ENCODE assay signal across 8 mouse cellular contexts in genomic region chr17:87521622-87522151, GRCm38 (mm10).
DNase-seq lines count a peak whose midpoint lies in the region; ATAC-seq and TF ChIP-seq lines count a peak whose summit lies in the region.

No protein-coding gene starts in this region.

- no peak overlapping the region for H3K27ac ChIP-seq in lung, embryonic 16.5 days (ENCODE audit: low read length)
- H3K27ac ChIP-seq in hindbrain, embryonic 14.5 days = peak overlapping the region; percentile 71
- H3K27ac ChIP-seq in stomach, embryonic 15.5 days = peak overlapping the region; percentile 37; the same call in 1 of the 2 replicates

- ATAC-seq in lung, embryonic 16.5 days (ENCODE audit: low read depth) = peak; percentile 36; the same call in 1 of the 2 replicates
- ATAC-seq in hindbrain, embryonic 14.5 days (ENCODE audit: low FRiP score) = 0 out of 2 replicates have a peak, but pooled peaks have one; percentile 35
- ATAC-seq in stomach, embryonic 15.5 days (ENCODE audit: insufficient read depth, low FRiP score, low read depth) = no peak; the same call in 1 of the 2 replicates
- no peak for ATAC-seq in megakaryocyte, adult 5-6 weeks (ENCODE audit: poor library complexity, severe bottlenecking)

- no peak for TF ChIP-seq CTCF in lung, adult 2 months (IDR thresholded peaks at IDR 0.05; ENCODE audit: insufficient read depth, low read length)

- H3K27me3 ChIP-seq in lung, embryonic 16.5 days (ENCODE audit: control insufficient read depth, insufficient read depth, low read depth, low read length) = no peaks in the 10 kb centered on the region
- H3K27me3 ChIP-seq in hindbrain, embryonic 14.5 days (ENCODE audit: control insufficient read depth, insufficient read depth, low read length) = no peaks in the 10 kb centered on the region
- H3K27me3 ChIP-seq in stomach, embryonic 15.5 days (replicated peaks) = no peaks in the 10 kb centered on the region

- no peak for TF ChIP-seq POLR2A in lung, adult 2 months (IDR thresholded peaks at IDR 0.05; ENCODE audit: borderline replicate concordance, extremely low read depth, low read depth, low read length)

- no peaks in the 10 kb centered on the region for H3K9me3 ChIP-seq in lung, embryonic 16.5 days (ENCODE audit: control insufficient read depth, low read length)
- H3K9me3 ChIP-seq in hindbrain, embryonic 14.5 days (ENCODE audit: control insufficient read depth, low read length) = no peaks in the 10 kb centered on the region
- no peaks in the 10 kb centered on the region for H3K9me3 ChIP-seq in stomach, embryonic 15.5 days

- H3K4me1 ChIP-seq in lung, embryonic 16.5 days (replicated peaks; ENCODE audit: control insufficient read depth, insufficient read depth, low read length) = peaks cover 22% of the 10 kb centered on the region
- peaks cover 3% of the 10 kb centered on the region; the same call in 1 of the 2 replicates for H3K4me1 ChIP-seq in lung, adult 2 months (ENCODE audit: control insufficient read depth, insufficient read depth, low read length)
- peaks cover 21% of the 10 kb centered on the region for H3K4me1 ChIP-seq in hindbrain, embryonic 14.5 days (replicated peaks; ENCODE audit: control insufficient read depth, insufficient read depth, low read length)
- H3K4me1 ChIP-seq in stomach, embryonic 15.5 days = peaks cover 20% of the 10 kb centered on the region; the same call in 1 of the 2 replicates

- 38% methylated on average over 10 of the region's 10 CpGs for WGBS in lung, embryonic 16.5 days
- 69% methylated on average over 10 of the region's 10 CpGs for WGBS in lung, adult 2 months
- WGBS in hindbrain, embryonic 14.5 days = 21% methylated on average over 10 of the region's 10 CpGs
- WGBS in stomach, embryonic 15.5 days = 32% methylated on average over 10 of the region's 10 CpGs

- H3K9ac ChIP-seq in lung, embryonic 16.5 days (ENCODE audit: low read length) = no peak overlapping the region
- 0 out of 2 replicates have a peak overlapping the region, but pooled peaks have one; percentile 8 for H3K9ac ChIP-seq in hindbrain, embryonic 14.5 days
- no peak overlapping the region for H3K9ac ChIP-seq in stomach, embryonic 15.5 days

- H3K4me3 ChIP-seq in lung, embryonic 16.5 days (ENCODE audit: low read length) = no peak overlapping the region
- no peak overlapping the region for H3K4me3 ChIP-seq in lung, adult 2 months (replicated peaks; ENCODE audit: extremely low read depth, low read depth, low read length)
- H3K4me3 ChIP-seq in hindbrain, embryonic 14.5 days (replicated peaks; ENCODE audit: low read length) = no peak overlapping the region
- H3K4me3 ChIP-seq in stomach, embryonic 15.5 days (replicated peaks) = no peak overlapping the region

- no peak overlapping the region for H3K4me2 ChIP-seq in lung, embryonic 16.5 days (ENCODE audit: low read depth, low read length)
- no peak overlapping the region for H3K4me2 ChIP-seq in hindbrain, embryonic 14.5 days (replicated peaks)
- H3K4me2 ChIP-seq in stomach, embryonic 15.5 days = no peak overlapping the region

- H3K36me3 ChIP-seq in lung, embryonic 16.5 days (ENCODE audit: control insufficient read depth, insufficient read depth, low read length) = no peaks in the 10 kb centered on the region
- no peaks in the 10 kb centered on the region for H3K36me3 ChIP-seq in hindbrain, embryonic 14.5 days (replicated peaks; ENCODE audit: control insufficient read depth, insufficient read depth)
- H3K36me3 ChIP-seq in stomach, embryonic 15.5 days = no peaks in the 10 kb centered on the region

- peak; percentile 41 for DNase-seq in cerebellum, adult 11 months
- DNase-seq in cerebellum, postnatal 4 days (ENCODE audit: low spot score in 2 of 2) = no peak
- no peak for DNase-seq in lung, adult 2 months
- no peak for DNase-seq in hindbrain, embryonic 14.5 days (ENCODE audit: low spot score)
- no peak for DNase-seq in testis, postnatal 10 days (ENCODE audit: low spot score)

Comparison
In these comparisons a context has a peak if more than half of its experiments do, and no peak if none do; other contexts are left out.
1. ATAC-seq: peak in lung, embryonic 16.5 days (single experiment) and hindbrain, embryonic 14.5 days (single experiment); none in stomach, embryonic 15.5 days (single experiment) and megakaryocyte, adult 5-6 weeks (single experiment).